Mouse (Mus musculus) CH12.LX (cell line): Measurements from ENCODE around the gene Igdcc4. TPM values are rescaled to one million over a fixed set of nuclear protein-coding genes. Genes with fewer than 3 reads are reported as not detected.

Experiments
- DNase-seq: peaks from one replicate; pipeline ENCODE4 v3.0.0-alpha.2; 2013; ENCODE audit errors: extremely low read depth
- H3K27ac ChIP-seq: 2 replicates; pipeline ENCODE4 v1.5.1; 2012; ENCODE audit warnings: low read depth, mild to moderate bottlenecking, control low read depth, moderate library complexity; ENCODE audit not compliant: insufficient read depth
- H3K27me3 ChIP-seq: replicated peaks from 2 replicates; pipeline ENCODE3; 2012; ENCODE audit warnings: inconsistent platforms
- H3K36me3 ChIP-seq, 2 experiments: replicated peaks in 1 of 2; 2 replicates each; pipeline versions ENCODE3 to v1.6.1; 2012; ENCODE audit warnings: inconsistent platforms in 1 of 2, low read length in 1 of 2, mild to moderate bottlenecking in 1 of 2, mixed read lengths in 1 of 2, moderate library complexity in 1 of 2; ENCODE audit not compliant: control insufficient read depth in 1 of 2, insufficient read depth in 1 of 2
- H3K4me1 ChIP-seq, 2 experiments: 2 replicates each; pipeline ENCODE4 v1.6.1; 2012; ENCODE audit warnings: inconsistent platforms in 1 of 2, moderate library complexity in 1 of 2; ENCODE audit not compliant: insufficient read depth in 2 of 2, control insufficient read depth in 1 of 2
- H3K4me2 ChIP-seq: 2 replicates; pipeline ENCODE4 v1.6.1; 2012; ENCODE audit warnings: low read depth, mild to moderate bottlenecking, control low read depth; ENCODE audit not compliant: poor library complexity, insufficient read depth, severe bottlenecking
- H3K4me3 ChIP-seq, 3 experiments: fragments of 150-350 bp in 1 of 3; sonication (generic) in 1 of 3; replicated peaks in 1 of 3; 2 replicates each; pipeline versions ENCODE3 to v1.5.1; 2011 to 2012; ENCODE audit warnings: low read depth in 2 of 3, low read length in 2 of 3, mild to moderate bottlenecking in 2 of 3, moderate library complexity in 2 of 3, control low read depth in 1 of 3, improper control_type of control experiment in 1 of 3, inconsistent platforms in 1 of 3, mixed read lengths in 1 of 3; ENCODE audit not compliant: poor library complexity in 1 of 3
- H3K79me2 ChIP-seq: replicated peaks from 2 replicates; pipeline ENCODE4 v1.6.1; 2012; ENCODE audit warnings: mild to moderate bottlenecking, moderate library complexity; ENCODE audit not compliant: control insufficient read depth, poor library complexity, insufficient read depth, severe bottlenecking; ENCODE audit errors: extremely low read depth
- H3K9ac ChIP-seq: 2 replicates; pipeline ENCODE4 v1.6.1; 2012; ENCODE audit warnings: low read depth, mild to moderate bottlenecking, control low read depth, moderate library complexity; ENCODE audit not compliant: insufficient read depth
- H3K9me3 ChIP-seq: replicated peaks from 2 replicates; pipeline ENCODE3; 2012; ENCODE audit warnings: low read length, inconsistent platforms, mixed read lengths
- CTCF ChIP-seq, 2 experiments: IDR thresholded peaks in 1 of 2; conservative IDR thresholded peaks in 1 of 2; 2 replicates each; pipeline ENCODE4 v1.5.1; 2011 to 2012; ENCODE audit warnings: low read depth in 2 of 2, low read length in 2 of 2, improper control_type of control experiment in 1 of 2, inconsistent platforms in 1 of 2, mild to moderate bottlenecking in 1 of 2, moderate library complexity in 1 of 2
- ELF1 ChIP-seq: IDR thresholded peaks from 2 replicates; pipeline ENCODE4 v1.6.1; 2014; ENCODE audit warnings: low read depth, mild to moderate bottlenecking, inconsistent platforms, low read length, improper control_type of control experiment
- GABPA ChIP-seq: IDR thresholded peaks from 2 replicates; pipeline ENCODE4 v1.6.1; 2012; ENCODE audit warnings: low read depth, low read length, improper control_type of control experiment, inconsistent platforms; ENCODE audit not compliant: insufficient replicate concordance
- JUND ChIP-seq: conservative IDR thresholded peaks from 2 replicates; pipeline ENCODE4 v1.6.1; 2011; ENCODE audit warnings: low read depth, low read length, improper control_type of control experiment
- KAT2A ChIP-seq: IDR thresholded peaks from 2 replicates; pipeline ENCODE4 v1.6.1; 2012; ENCODE audit warnings: low read length, improper control_type of control experiment, inconsistent platforms; ENCODE audit not compliant: insufficient replicate concordance
- MAZ ChIP-seq: IDR thresholded peaks from 2 replicates; pipeline ENCODE4 v1.6.1; 2012; ENCODE audit warnings: low read depth, mild to moderate bottlenecking, inconsistent platforms, low read length, improper control_type of control experiment, moderate library complexity
- MYC ChIP-seq: IDR thresholded peaks from 2 replicates; pipeline ENCODE4 v1.6.1; 2011; ENCODE audit warnings: low read depth, mild to moderate bottlenecking, improper control_type of control experiment, low read length
- NRF1 ChIP-seq: IDR thresholded peaks from 2 replicates; pipeline ENCODE4 v1.6.1; 2014; ENCODE audit warnings: low read depth, mild to moderate bottlenecking, inconsistent platforms, low read length, improper control_type of control experiment, moderate library complexity
- PAX5 ChIP-seq: IDR thresholded peaks from 2 replicates; pipeline ENCODE4 v1.6.1; 2012; ENCODE audit warnings: low read length, inconsistent platforms, mixed read lengths
- RAD21 ChIP-seq: IDR thresholded peaks from 2 replicates; pipeline ENCODE4 v1.6.1; 2011; ENCODE audit warnings: low read depth, mild to moderate bottlenecking, low read length, improper control_type of control experiment, moderate library complexity
- RCOR1 ChIP-seq: conservative IDR thresholded peaks from 2 replicates; pipeline ENCODE4 v1.6.1; 2012; ENCODE audit warnings: low read depth, mild to moderate bottlenecking, inconsistent platforms, low read length, improper control_type of control experiment
- SIN3A ChIP-seq: IDR thresholded peaks from 2 replicates; pipeline ENCODE4 v1.6.1; 2012; ENCODE audit warnings: low read length, improper control_type of control experiment, inconsistent platforms
- SMC3 ChIP-seq: IDR thresholded peaks from 2 replicates; pipeline ENCODE4 v1.6.1; 2011; ENCODE audit warnings: low read depth, low read length, improper control_type of control experiment
- TCF12 ChIP-seq: IDR thresholded peaks from 2 replicates; pipeline ENCODE4 v1.6.1; 2014; ENCODE audit warnings: low read depth, mild to moderate bottlenecking, inconsistent platforms, low read length, improper control_type of control experiment
- USF1 ChIP-seq: IDR thresholded peaks from 2 replicates; pipeline ENCODE4 v1.6.1; 2014; ENCODE audit warnings: low read depth, mild to moderate bottlenecking, inconsistent platforms, low read length, improper control_type of control experiment
- USF2 ChIP-seq: conservative IDR thresholded peaks from 2 replicates; pipeline ENCODE4 v1.6.1; 2011; ENCODE audit warnings: low read depth, low read length, improper control_type of control experiment
- ZC3H11A ChIP-seq: IDR thresholded peaks from 2 replicates; pipeline ENCODE4 v1.6.1; 2012; ENCODE audit warnings: low read depth, mild to moderate bottlenecking, inconsistent platforms, low read length, improper control_type of control experiment
- ZKSCAN1 ChIP-seq: IDR thresholded peaks from 2 replicates; pipeline ENCODE4 v1.6.1; 2012; ENCODE audit warnings: low read depth, inconsistent platforms, low read length, improper control_type of control experiment, borderline replicate concordance
- ZNF384 ChIP-seq: IDR thresholded peaks from 2 replicates; pipeline ENCODE4 v1.6.1; 2012; ENCODE audit warnings: low read depth, low read length, improper control_type of control experiment, inconsistent platforms
- dilution Hi-C: fragments of 300-500 bp; cut with MboI; formaldehyde crosslinking; loops from 2 replicates; pipeline ENCODE4 v1.14.3; 2020; ENCODE audit warnings: low sequenced_read_pairs; ENCODE audit not compliant: extremely low pct_unique_long_range_greater_than_20kb, extremely low pct_ligation_motif_present
- in situ Hi-C: fragments of 300-500 bp; cut with MboI; formaldehyde crosslinking; loops from 3 replicates; pipeline ENCODE4 v1.14.3; 2019; ENCODE audit warnings: low sequenced_read_pairs, low pct_ligation_motif_present, low pct_unique_long_range_greater_than_20kb, mixed read lengths
- polyA plus RNA-seq: library from polyadenylated mRNA; unstranded; fragments of >175 nt; gene quantifications from 2 replicates; pipeline ENCODE4 v1.2.1, GENCODE M21; 2012; ENCODE audit warnings: low read depth; ENCODE audit not compliant: insufficient read length
- total RNA-seq, 2 experiments: library from RNA; depleted of rRNA; stranded (reverse); fragments of 300-350 nt in 1 of 2; fragments of >200 nt in 1 of 2; gene quantifications; 2 replicates each; pipeline ENCODE4 v1.2.3; 2012 to 2014

Igdcc4 gene
- total and polyA plus RNA-seq, 3 experiments = 0.13 to 0.23 TPM; not detected in 1

DNA sequence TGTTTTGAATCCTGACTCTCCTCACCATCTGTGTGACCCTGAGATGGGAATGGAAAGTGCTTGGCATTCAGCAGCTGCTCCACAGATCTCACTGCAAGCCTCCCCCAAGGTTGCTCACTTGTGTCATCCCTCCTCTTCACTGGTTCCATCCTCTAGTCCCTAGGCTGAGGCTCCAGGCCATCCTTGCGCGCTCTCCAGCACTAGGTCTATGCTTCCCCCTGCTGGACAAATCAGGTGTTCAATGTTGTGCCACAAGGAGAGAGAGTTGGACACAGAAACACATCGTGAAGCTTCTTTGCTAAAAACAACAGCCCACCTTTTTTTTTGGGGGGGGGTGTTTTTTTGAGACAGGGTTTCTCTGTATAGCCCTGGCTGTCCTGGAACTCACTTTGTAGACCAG is 19.6 kb downstream of the Igdcc4 start:
- dilution Hi-C loops = no loop called here

DNA sequence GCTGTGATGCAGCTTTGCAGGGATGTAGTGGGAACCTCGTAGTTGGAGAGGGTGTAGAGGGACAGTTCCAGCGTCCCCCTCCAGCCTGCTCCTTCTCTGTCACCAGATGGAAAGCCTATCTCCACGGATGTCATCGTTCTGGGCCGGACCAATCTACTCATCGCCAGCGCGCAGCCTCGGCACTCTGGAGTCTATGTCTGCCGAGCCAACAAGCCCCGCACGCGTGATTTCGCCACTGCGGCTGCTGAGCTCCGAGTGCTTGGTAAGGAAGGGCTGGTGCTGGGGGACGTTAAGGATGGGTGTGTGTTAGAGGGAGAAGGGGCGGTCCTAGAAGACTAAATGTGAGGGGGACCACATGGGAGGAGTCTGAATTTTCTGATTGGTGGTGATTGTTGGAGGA is 21.3 kb downstream of the Igdcc4 start:
- Histone ChIP-seq H3K36me3 (no peaks in the 10 kb centered on the region), H3K4me3 (no peak overlapping the region), H3K27me3 (peaks cover 20% of the 10 kb centered on the region)

More for the DNA sequence above, 19.6 kb downstream of the Igdcc4 start:
- peaks cover 9% of the 10 kb centered on the region for H3K27me3 ChIP-seq
- DNase-seq = peak; percentile 79
- no peaks in the 10 kb centered on the region for H3K4me1 ChIP-seq
- in situ Hi-C loops = no loop called here
- H3K9ac ChIP-seq = no peak overlapping the region
- H3K36me3 ChIP-seq = no peaks in the 10 kb centered on the region
- H3K4me3 ChIP-seq = no peak overlapping the region
- no peaks in the 10 kb centered on the region for H3K9me3 ChIP-seq
- peak; percentile 91 for TF ChIP-seq RAD21
- TF ChIP-seq SMC3 = peak; percentile 82
- TF ChIP-seq MYC = peak; percentile 25; the same call in 1 of the 2 replicates
- TF ChIP-seq ELF1 = no peak
- TF ChIP-seq CTCF (conservative IDR thresholded peaks at IDR 0.05 in 1 of 2, IDR thresholded peaks at IDR 0.05 in 1 of 2; ENCODE audit: low read depth in 2 of 2, low read length in 2 of 2) = peak; percentile 50 to 92
- peak; percentile 16; the same call in 1 of the 2 replicates for TF ChIP-seq ZC3H11A
- H3K4me2 ChIP-seq = no peak overlapping the region
- H3K79me2 ChIP-seq = no peaks in the 10 kb centered on the region
- H3K27ac ChIP-seq = no peak overlapping the region

DNA sequence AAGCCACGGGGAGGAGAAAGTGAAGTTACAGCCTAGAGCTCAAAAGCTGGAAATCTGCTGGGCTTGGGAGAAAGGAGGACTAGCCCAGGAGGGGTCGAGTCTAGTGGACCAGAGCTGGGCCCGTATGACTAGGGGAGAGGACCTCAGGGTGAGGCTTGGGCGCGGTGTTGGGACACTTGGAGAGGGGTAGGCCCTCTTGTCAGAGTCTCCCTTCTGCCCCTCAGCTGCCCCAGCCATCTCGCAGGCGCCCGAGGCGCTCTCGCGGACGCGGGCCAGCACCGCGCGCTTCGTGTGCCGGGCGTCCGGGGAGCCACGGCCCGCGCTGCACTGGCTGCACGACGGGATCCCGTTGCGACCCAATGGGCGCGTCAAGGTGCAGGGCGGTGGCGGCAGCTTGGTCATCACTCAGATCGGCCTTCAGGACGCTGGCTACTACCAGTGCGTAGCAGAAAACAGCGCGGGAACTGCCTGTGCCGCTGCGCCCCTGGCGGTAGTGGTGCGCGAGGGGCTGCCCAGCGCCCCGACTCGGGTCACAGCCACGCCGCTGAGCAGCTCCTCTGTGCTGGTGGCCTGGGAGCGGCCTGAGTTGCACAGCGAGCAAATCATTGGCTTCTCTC is 22.4 kb downstream of the Igdcc4 start:
- DNase-seq = no peak
- Histone ChIP-seq H3K4me1 (peaks cover 5 to 6% of the 10 kb centered on the region in 2 experiments), H3K4me2 (no peak overlapping the region), H3K79me2 (no peaks in the 10 kb centered on the region), H3K9ac (no peak overlapping the region), H3K27me3 (peaks cover 25% of the 10 kb centered on the region), H3K27ac (no peak overlapping the region), H3K4me3 (no peak overlapping the region), H3K9me3 (no peaks in the 10 kb centered on the region), H3K36me3 (no peaks in the 10 kb centered on the region)
- in situ Hi-C loops = no loop called here
- TF ChIP-seq USF2 = no peak
- no peak for TF ChIP-seq JUND
- TF ChIP-seq ZC3H11A = no peak
- dilution Hi-C loops = no loop called here

More for the DNA sequence above, 21.3 kb downstream of the Igdcc4 start:
- Histone ChIP-seq H3K79me2 (no peaks in the 10 kb centered on the region), H3K4me2 (no peak overlapping the region), H3K9me3 (no peaks in the 10 kb centered on the region), H3K4me1 (no peaks in the 10 kb centered on the region), H3K9ac (no peak overlapping the region), H3K27ac (no peak overlapping the region)
- no peak for DNase-seq
- in situ Hi-C loops = no loop called here
- dilution Hi-C loops = no loop called here
- no peak for TF ChIP-seq ZNF384
- no peak for TF ChIP-seq SMC3
- TF ChIP-seq MAZ = no peak
- TF ChIP-seq USF1 = no peak
- no peak for TF ChIP-seq GABPA
- no peak for TF ChIP-seq RCOR1
- TF ChIP-seq TCF12 = no peak
- no peak for TF ChIP-seq SIN3A
- TF ChIP-seq NRF1 = no peak
- no peak for TF ChIP-seq MYC
- no peak for TF ChIP-seq ZKSCAN1
- TF ChIP-seq KAT2A = no peak
- no peak for TF ChIP-seq ELF1
- TF ChIP-seq PAX5 = no peak
